15 mouse cellular contexts compared by ENCODE assay signal in the genomic region with DNA sequence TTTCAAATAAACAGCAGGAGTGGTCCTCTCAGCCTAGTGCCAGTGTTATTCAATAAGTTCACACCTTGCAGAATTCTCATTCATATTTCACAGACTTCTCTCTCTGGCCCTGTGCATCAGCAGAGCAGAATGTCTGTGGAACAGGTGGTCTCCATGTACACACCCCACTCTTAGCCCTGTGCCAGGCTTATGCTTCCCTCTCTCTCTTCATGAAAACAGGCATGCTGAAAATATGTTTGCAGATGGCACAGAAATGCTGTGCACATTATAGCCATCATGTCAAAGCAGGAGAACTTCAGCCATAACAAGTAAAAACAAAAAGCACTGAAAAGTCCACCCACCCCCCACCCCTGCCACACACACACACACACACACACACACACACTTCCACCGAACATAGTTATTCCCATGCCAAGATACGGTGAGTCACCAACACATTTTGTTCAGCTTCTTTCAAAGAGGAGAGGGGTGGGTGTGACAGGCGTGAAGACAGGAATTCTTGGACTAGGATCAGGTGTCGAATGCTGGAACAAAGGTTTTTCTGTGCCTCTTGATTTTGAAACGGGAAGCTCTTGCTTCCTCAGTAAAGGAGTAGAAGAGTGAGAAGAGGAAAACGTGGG.
A peak's percentile ranks its signal among the peaks of the same experiment; 100 is the strongest.
DNase-seq lines count a peak whose midpoint lies in the region; ATAC-seq and TF ChIP-seq lines count a peak whose summit lies in the region.
"Had no signal": no experiment of that assay in that cellular context is flagged by ENCODE, and none has a peak within 500 bp of the region (broad histone marks: within the 10 kb centered on the region; RNA-seq: fewer than 3 reads in every experiment).

No protein-coding gene starts in this region.

- H3K27me3 ChIP-seq in heart, embryonic 16.5 days (ENCODE audit: control insufficient read depth, insufficient read depth, low read length), result no peaks in the 10 kb centered on the region
- H3K27me3 ChIP-seq: heart, embryonic 12.5 days; liver, embryonic 12.5 days; Patski had no signal

- no peak overlapping the region for H3K9ac ChIP-seq in heart, embryonic 16.5 days (ENCODE audit: low read length)
- H3K9ac ChIP-seq: heart, embryonic 12.5 days; liver, embryonic 12.5 days had no signal

- intact Hi-C loops in heart, postnatal 14 days (cut with DNase I), result no loop called here
- intact Hi-C loops in left cerebral cortex, adult 2 months (cut with DNase I), result loop anchor here (1.0 to 5.0 kb wide), 2 partner anchors 315 to 531 kb away; no protein-coding TSS in a partner anchor

- DNase-seq in heart, postnatal 14 days, result no peak
- DNase-seq in frontal cortex, postnatal 10 days (ENCODE audit: low spot score in 2 of 2), result peak; percentile 16 to 38
- DNase-seq in left cerebral cortex, adult 2 months (ENCODE audit: extremely low spot score in 1 of 2, low spot score in 2 of 2), result peak; percentile 21 to 26
- peak; percentile 10 for DNase-seq in right cerebral cortex, postnatal 4 days
- no peak for DNase-seq in heart, adult 18-20 months
- DNase-seq: cerebellum, postnatal 36 days; lung, postnatal 4 days; thymus, postnatal 4 days had no signal

- TF ChIP-seq CTCF in left cerebral cortex, adult 2 months (IDR thresholded peaks at IDR 0.05), result no peak

- H3K4me1 ChIP-seq in heart, embryonic 16.5 days (ENCODE audit: control insufficient read depth, insufficient read depth, low read length), result no peaks in the 10 kb centered on the region
- H3K4me1 ChIP-seq: heart, embryonic 12.5 days; liver, embryonic 12.5 days had no signal

- H3K27ac ChIP-seq in heart, embryonic 16.5 days (ENCODE audit: low read length), result no peak overlapping the region
- no peak overlapping the region; the same call in 1 of the 2 replicates for H3K27ac ChIP-seq in left cerebral cortex, adult 2 months
- H3K27ac ChIP-seq: kidney, postnatal 0 days; liver, embryonic 12.5 days had no signal

- H3K36me3 ChIP-seq in heart, embryonic 16.5 days (ENCODE audit: control insufficient read depth, insufficient read depth), result no peaks in the 10 kb centered on the region
- H3K36me3 ChIP-seq: heart, embryonic 12.5 days; liver, embryonic 12.5 days had no signal

- ATAC-seq in heart, embryonic 16.5 days (replicated peaks; ENCODE audit: extremely low read depth, insufficient read depth, low FRiP score), result no peak
- ATAC-seq in megakaryocyte, adult 5-6 weeks (ENCODE audit: poor library complexity, severe bottlenecking), result no peak
- ATAC-seq in megakaryocyte progenitor cell, adult 5-6 weeks (replicated peaks; ENCODE audit: poor library complexity), result no peak
- ATAC-seq: liver, embryonic 12.5 days; Patski had no signal

- H3K4me2 ChIP-seq in heart, embryonic 16.5 days (ENCODE audit: low read depth, low read length), result 0 out of 2 replicates have a peak overlapping the region, but pooled peaks have one; percentile 26
- H3K4me2 ChIP-seq: heart, embryonic 12.5 days; liver, embryonic 12.5 days had no signal

- H3K4me3 ChIP-seq in heart, embryonic 16.5 days (ENCODE audit: low read length), result no peak overlapping the region
- no peak overlapping the region for H3K4me3 ChIP-seq in left cerebral cortex, adult 2 months
- H3K4me3 ChIP-seq: heart, embryonic 12.5 days; liver, embryonic 12.5 days had no signal

- H3K9me3 ChIP-seq in heart, embryonic 16.5 days (replicated peaks; ENCODE audit: control insufficient read depth, low read length), result no peaks in the 10 kb centered on the region
- H3K9me3 ChIP-seq: heart, embryonic 12.5 days; liver, embryonic 12.5 days had no signal

- 20% methylated on average over 6 of the region's 6 CpGs for WGBS in heart, embryonic 16.5 days

Comparison
In these comparisons a context has a peak if more than half of its experiments do, and no peak if none do; other contexts are left out.
1. DNase-seq: peak in frontal cortex, postnatal 10 days (2 of 2), left cerebral cortex, adult 2 months (2 of 2) and right cerebral cortex, postnatal 4 days (single experiment); none in heart, postnatal 14 days (0 of 2) and heart, adult 18-20 months (0 of 2).